Mouse (Mus musculus) hindbrain, embryonic 10.5 days (tissue): ENCODE results near the gene Zfp46. TPM values are rescaled to one million over a fixed set of nuclear protein-coding genes. Genes with fewer than 3 reads are reported as not detected.

Experiments
- DNase-seq: peaks from one replicate; pipeline ENCODE4 v3.0.0-alpha.2; 2017; ENCODE audit warnings: low spot score
- H3K27ac ChIP-seq: fragments of 300-500 bp; sonication (generic); 2 replicates; pipeline ENCODE4 v1.5.1; 2016; ENCODE audit warnings: mild to moderate bottlenecking, moderate library complexity
- H3K27me3 ChIP-seq: fragments of 300-500 bp; sonication (generic); 2 replicates; pipeline ENCODE4 v1.6.1; 2016; ENCODE audit warnings: mild to moderate bottlenecking; ENCODE audit not compliant: poor library complexity, insufficient read depth, severe bottlenecking
- H3K36me3 ChIP-seq: fragments of 300-500 bp; sonication (generic); 2 replicates; pipeline ENCODE4 v1.6.1; 2016; ENCODE audit warnings: mild to moderate bottlenecking, moderate library complexity
- H3K4me1 ChIP-seq: fragments of 300-500 bp; sonication (generic); replicated peaks from 2 replicates; pipeline ENCODE4 v1.6.1; 2016; ENCODE audit warnings: mild to moderate bottlenecking
- H3K4me3 ChIP-seq: fragments of 300-500 bp; sonication (generic); 2 replicates; pipeline ENCODE4 v1.5.1; 2016; ENCODE audit warnings: mild to moderate bottlenecking, moderate library complexity
- H3K9me3 ChIP-seq: fragments of 300-500 bp; sonication (generic); 2 replicates; pipeline ENCODE4 v1.6.1; 2016; ENCODE audit warnings: mild to moderate bottlenecking, moderate library complexity
- WGBS: fragments of 180-500 bp; shearing (Covaris S2); methylation state at CpG from one replicate; pipeline ENCODE4 v1.1.7; 2016; 5-methylcytosine and 5-hydroxymethylcytosine counted together
- polyA plus RNA-seq: library from polyadenylated mRNA; unstranded; fragments of >200 nt; fragmentation: Nextera tagmentation; extraction: Ambion mirVana; gene quantifications from 2 replicates; pipeline ENCODE4 v1.2.1, GENCODE M21; 2016

The Zfp46 gene
- 24.6 and 29.0 TPM in 2 replicates for polyA plus RNA-seq

GRCm38 (mm10) chr4:136284455-136284854 lies at the start of gene Zfp46:
Gene Zfp46 (plus strand): TSS chr4:136284683.
- Histone ChIP-seq H3K36me3 (peaks cover 25% of the 10 kb centered on the region), H3K27ac (peak within 1 kb of the TSS; percentile 89), H3K27me3 (peaks cover 21% of the 10 kb centered on the region), H3K4me3 (peak within 1 kb of the TSS; percentile 73), H3K9me3 (peaks cover 14% of the 10 kb centered on the region), H3K4me1 (peaks cover 58% of the 10 kb centered on the region)
- DNase-seq = no peak
- 59% methylated on average over 5 of the region's 5 CpGs for WGBS

- 18% methylated on average over 13 of the region's 13 CpGs for WGBS
- peak overlapping the region; percentile 24 for H3K4me3 ChIP-seq
- H3K27me3 ChIP-seq = peaks cover 87% of the 10 kb centered on the region
These were observed 45.8 kb upstream of the Zfp46 start for GRCm38 (mm10) chr4:136238669-136239068.

GRCm38 (mm10) chr4:136239111-136239510 lies 45.4 kb upstream of the Zfp46 start:
- H3K4me3 ChIP-seq = no peak overlapping the region
- peaks cover 87% of the 10 kb centered on the region for H3K27me3 ChIP-seq
- H3K36me3 ChIP-seq = peaks cover 7% of the 10 kb centered on the region
- no peak overlapping the region for H3K27ac ChIP-seq
- H3K4me1 ChIP-seq = peaks cover 45% of the 10 kb centered on the region
- no peak for DNase-seq
- WGBS = 68% methylated on average over 9 of the region's 9 CpGs
- H3K9me3 ChIP-seq = no peaks in the 10 kb centered on the region

More at GRCm38 (mm10) chr4:136238669-136239068, 45.8 kb upstream of the Zfp46 start:
- Histone ChIP-seq H3K27ac (no peak overlapping the region), H3K9me3 (no peaks in the 10 kb centered on the region), H3K4me1 (peaks cover 49% of the 10 kb centered on the region), H3K36me3 (peaks cover 9% of the 10 kb centered on the region)
- no peak for DNase-seq

GRCm38 (mm10) chr4:136239622-136240021 lies 44.9 kb upstream of the Zfp46 start:
- Histone ChIP-seq H3K27ac (no peak overlapping the region), H3K27me3 (peaks cover 87% of the 10 kb centered on the region), H3K4me3 (no peak overlapping the region), H3K36me3 (peaks cover 4% of the 10 kb centered on the region), H3K9me3 (no peaks in the 10 kb centered on the region), H3K4me1 (peaks cover 43% of the 10 kb centered on the region)
- WGBS = 23% methylated on average over 8 of the region's 8 CpGs
- peak; percentile 81 for DNase-seq

- Histone ChIP-seq H3K9me3 (no peaks in the 10 kb centered on the region), H3K4me1 (peaks cover 43% of the 10 kb centered on the region), H3K4me3 (no peak overlapping the region), H3K27me3 (peaks cover 92% of the 10 kb centered on the region), H3K36me3 (peaks cover 4% of the 10 kb centered on the region), H3K27ac (0 out of 2 replicates have a peak overlapping the region, but pooled peaks have one; percentile 53)
- 66% methylated on average over 14 of the region's 14 CpGs for WGBS
- DNase-seq = no peak
These were observed 44.4 kb upstream of the Zfp46 start for GRCm38 (mm10) chr4:136240123-136240522.

- no peaks in the 10 kb centered on the region for H3K9me3 ChIP-seq
- peak; percentile 72 for DNase-seq
- H3K4me3 ChIP-seq = peak overlapping the region; percentile 21
- H3K4me1 ChIP-seq = peaks cover 48% of the 10 kb centered on the region
- H3K27me3 ChIP-seq = peaks cover 98% of the 10 kb centered on the region
- WGBS = 26% methylated on average over 8 of the region's 8 CpGs
- peaks cover 4% of the 10 kb centered on the region for H3K36me3 ChIP-seq
- H3K27ac ChIP-seq = peak overlapping the region; percentile 74
These were observed 43.5 kb upstream of the Zfp46 start for GRCm38 (mm10) chr4:136240955-136241354.

GRCm38 (mm10) chr4:136242065-136242703 lies 42.3 kb upstream of the Zfp46 start:
- peaks cover 60% of the 10 kb centered on the region for H3K4me1 ChIP-seq
- peak; percentile 22 for DNase-seq
- no peak overlapping the region for H3K4me3 ChIP-seq
- H3K27ac ChIP-seq = no peak overlapping the region
- H3K27me3 ChIP-seq = peaks cover 98% of the 10 kb centered on the region
- peaks cover 4% of the 10 kb centered on the region for H3K36me3 ChIP-seq
- 45% methylated on average over 8 of the region's 8 CpGs for WGBS
- no peaks in the 10 kb centered on the region for H3K9me3 ChIP-seq

- Histone ChIP-seq H3K4me1 (peaks cover 60% of the 10 kb centered on the region), H3K27me3 (peaks cover 98% of the 10 kb centered on the region), H3K4me3 (no peak overlapping the region), H3K36me3 (peaks cover 4% of the 10 kb centered on the region), H3K9me3 (no peaks in the 10 kb centered on the region), H3K27ac (no peak overlapping the region)
- no peak for DNase-seq
- 83% methylated on average over 7 of the region's 7 CpGs for WGBS
These were observed 41.8 kb upstream of the Zfp46 start for GRCm38 (mm10) chr4:136242728-136243127.

GRCm38 (mm10) chr4:136244208-136244607 lies 40.3 kb upstream of the Zfp46 start:
- 67% methylated on average over 7 of the region's 7 CpGs for WGBS
- Histone ChIP-seq H3K27me3 (peaks cover 98% of the 10 kb centered on the region), H3K27ac (no peak overlapping the region), H3K9me3 (no peaks in the 10 kb centered on the region), H3K4me1 (peaks cover 64% of the 10 kb centered on the region), H3K4me3 (no peak overlapping the region), H3K36me3 (peaks cover 4% of the 10 kb centered on the region)
- no peak for DNase-seq

GRCm38 (mm10) chr4:136245681-136246080 lies 38.8 kb upstream of the Zfp46 start:
- no peak overlapping the region for H3K4me3 ChIP-seq
- H3K27ac ChIP-seq = no peak overlapping the region
- WGBS = 30% methylated on average over 5 of the region's 5 CpGs
- DNase-seq = no peak
- H3K27me3 ChIP-seq = peaks cover 98% of the 10 kb centered on the region
- H3K36me3 ChIP-seq = no peaks in the 10 kb centered on the region; the same call in 1 of the 2 replicates
- H3K9me3 ChIP-seq = no peaks in the 10 kb centered on the region
- H3K4me1 ChIP-seq = peaks cover 54% of the 10 kb centered on the region

- peak; percentile 25 for DNase-seq
- Histone ChIP-seq H3K4me1 (peaks cover 45% of the 10 kb centered on the region), H3K4me3 (peak overlapping the region; percentile 55; the same call in 1 of the 2 replicates), H3K9me3 (no peaks in the 10 kb centered on the region), H3K36me3 (no peaks in the 10 kb centered on the region; the same call in 1 of the 2 replicates), H3K27ac (no peak overlapping the region), H3K27me3 (peaks cover 98% of the 10 kb centered on the region)
- WGBS = under 1% methylated on average over 12 of the region's 12 CpGs
These were observed 37.9 kb upstream of the Zfp46 start for GRCm38 (mm10) chr4:136246568-136246969.

GRCm38 (mm10) chr4:136247386-136247728 lies 37.1 kb upstream of the Zfp46 start:
- 1% methylated on average over 14 of the region's 14 CpGs for WGBS
- no peak overlapping the region; the same call in 1 of the 2 replicates for H3K27ac ChIP-seq
- peak overlapping the region; percentile 55 for H3K4me3 ChIP-seq
- peaks cover 100% of the 10 kb centered on the region for H3K27me3 ChIP-seq
- DNase-seq = no peak
- H3K36me3 ChIP-seq = no peaks in the 10 kb centered on the region; the same call in 1 of the 2 replicates
- H3K9me3 ChIP-seq = no peaks in the 10 kb centered on the region
- H3K4me1 ChIP-seq = peaks cover 39% of the 10 kb centered on the region

GRCm38 (mm10) chr4:136247729-136248463 lies 36.6 kb upstream of the Zfp46 start, which contains the start of gene Tcea3:
Gene Tcea3 (plus strand): TSS chr4:136247729.
- under 1% methylated on average over 46 of the region's 46 CpGs for WGBS
- peak within 1 kb of the TSS; percentile 14 for H3K27ac ChIP-seq
- peak within 1 kb of the TSS; percentile 55 for H3K4me3 ChIP-seq
- peaks cover 39% of the 10 kb centered on the region for H3K4me1 ChIP-seq
- no peaks in the 10 kb centered on the region for H3K9me3 ChIP-seq
- H3K27me3 ChIP-seq = peaks cover 99% of the 10 kb centered on the region
- H3K36me3 ChIP-seq = no peaks in the 10 kb centered on the region; the same call in 1 of the 2 replicates
- DNase-seq = peak; percentile 55
